Mouse (Mus musculus): Measurements from ENCODE around the gene Syne4. TPM values are rescaled to one million over a fixed set of nuclear protein-coding genes. Genes with fewer than 3 reads are reported as not detected.

Syne4 gene
- polyA plus RNA-seq, 1 experiment from 2014 or later = 13.0 TPM

DNA sequence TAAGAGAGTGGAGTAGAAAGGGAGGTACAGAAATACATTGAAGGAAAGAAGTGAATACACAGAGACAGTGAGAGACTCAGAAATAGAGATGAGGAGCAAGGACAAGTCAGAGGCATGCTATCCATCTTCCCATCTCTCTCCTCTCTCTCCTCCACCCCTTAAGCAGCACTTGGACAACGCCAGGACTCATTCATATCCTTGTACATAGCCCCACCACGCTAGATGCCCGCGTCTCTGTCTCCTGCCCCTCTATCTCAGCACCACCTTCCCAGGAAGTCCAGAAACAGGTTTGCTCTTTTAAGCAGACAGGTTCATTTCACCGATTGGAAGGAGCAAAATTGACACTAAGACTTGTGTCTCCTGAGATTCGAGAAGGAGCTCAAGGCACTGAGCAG lies 48.7 kb downstream of the Syne4 start:
- Histone ChIP-seq H3K27me3 (ENCODE audit: control insufficient read depth, insufficient read depth, low read length) (peaks cover 16% of the 10 kb centered on the region), H3K9me3 (ENCODE audit: control insufficient read depth, low read length) (no peaks in the 10 kb centered on the region), H3K4me1 (ENCODE audit: control insufficient read depth in 2 of 2, insufficient read depth in 2 of 2, low read length in 2 of 2) (peaks cover 2 to 11% of the 10 kb centered on the region in 2 experiments; a peak in 2 of 4 replicates), H3K36me3 (ENCODE audit: control insufficient read depth, insufficient read depth, low read length) (no peaks in the 10 kb centered on the region), H3K27ac (replicated peaks in 1 of 2; ENCODE audit: control insufficient read depth in 1 of 2, insufficient read depth in 1 of 2, low read depth in 2 of 2, low read length in 2 of 2) (no peak overlapping the region), H3K9ac (ENCODE audit: low read length) (peak overlapping the region; percentile 82), H3K4me3 (ENCODE audit: control insufficient read depth in 1 of 2, insufficient read depth in 1 of 2, low read depth in 1 of 2, low read length in 2 of 2) (peak overlapping the region; percentile 49 to 66; a peak in 3 of 4 replicates), H3K4me2 (ENCODE audit: low read length) (peak overlapping the region; percentile 85)
- WGBS = 57% methylated on average over 6 of the region's 6 CpGs
- no peak for ATAC-seq (ENCODE audit: insufficient number of reproducible peaks, insufficient read depth, low FRiP score, low read depth)

DNA sequence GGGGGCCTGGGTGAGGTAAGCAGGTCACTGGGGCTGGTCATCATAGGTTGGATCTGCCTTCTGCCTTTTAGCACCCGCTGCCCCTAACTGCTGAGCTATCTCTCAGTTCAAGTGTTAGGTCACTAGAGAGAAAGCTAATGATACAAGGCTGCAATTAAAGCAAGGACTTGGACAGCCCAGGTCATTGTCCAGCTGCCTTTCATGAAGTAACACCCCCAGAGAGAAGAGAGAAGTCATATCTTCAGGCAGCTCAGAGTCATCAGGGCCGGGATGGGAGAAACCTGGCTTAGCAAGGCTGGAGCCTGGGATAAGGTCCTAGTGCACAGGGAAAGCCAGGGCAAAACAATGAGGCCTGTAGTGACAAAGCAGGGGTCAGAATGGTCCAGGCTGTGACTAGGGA lies 52.9 kb downstream of the Syne4 start:
- ATAC-seq (ENCODE audit: insufficient number of reproducible peaks, insufficient read depth, low FRiP score, low read depth) = no peak
- Histone ChIP-seq H3K4me2 (ENCODE audit: low read length) (no peak overlapping the region), H3K27me3 (ENCODE audit: control insufficient read depth, insufficient read depth, low read length) (peaks cover 18% of the 10 kb centered on the region), H3K36me3 (ENCODE audit: control insufficient read depth, insufficient read depth, low read length) (no peaks in the 10 kb centered on the region), H3K4me3 (ENCODE audit: control insufficient read depth in 1 of 2, insufficient read depth in 1 of 2, low read depth in 1 of 2, low read length in 2 of 2) (no peak overlapping the region), H3K9me3 (ENCODE audit: control insufficient read depth, low read length) (no peaks in the 10 kb centered on the region), H3K9ac (ENCODE audit: low read length) (no peak overlapping the region), H3K4me1 (ENCODE audit: control insufficient read depth in 2 of 2, insufficient read depth in 2 of 2, low read length in 2 of 2) (0 out of 4 replicates have a peak, but pooled peaks cover under 1 to 3% of the 10 kb centered on the region in 2 experiments), H3K27ac (replicated peaks in 1 of 2; ENCODE audit: control insufficient read depth in 1 of 2, insufficient read depth in 1 of 2, low read depth in 2 of 2, low read length in 2 of 2) (no peak overlapping the region)
- WGBS = 57% methylated on average over 2 of the region's 2 CpGs

Other genes starting within 250 kb of the Syne4 start
- gene Zfp82, start 241.9 kb upstream of the Syne4 start, polyA plus RNA-seq (2014; fragmentation: Nextera tagmentation; extraction: Ambion mirVana) = 4.2 and 4.8 TPM in 2 replicates
- gene Gm26920, start 224.4 kb upstream of the Syne4 start, polyA plus RNA-seq (2014; fragmentation: Nextera tagmentation; extraction: Ambion mirVana) = 0.70 TPM in 1 of 2 replicates, not detected in the other
- 5.2 and 6.4 TPM in 2 replicates for gene Zfp566, start 224.3 kb upstream of the Syne4 start, polyA plus RNA-seq (2014; fragmentation: Nextera tagmentation; extraction: Ambion mirVana)
- 85.2 and 91.3 TPM in 2 replicates for gene Zfp260, start 220.0 kb upstream of the Syne4 start, polyA plus RNA-seq (2014; fragmentation: Nextera tagmentation; extraction: Ambion mirVana)
- gene Zfp382, start 192.9 kb upstream of the Syne4 start, polyA plus RNA-seq (2014; fragmentation: Nextera tagmentation; extraction: Ambion mirVana) = 6.4 and 8.5 TPM in 2 replicates
- 7.2 and 9.0 TPM in 2 replicates for gene Zfp146, start 145.1 kb upstream of the Syne4 start, polyA plus RNA-seq (2014; fragmentation: Nextera tagmentation; extraction: Ambion mirVana)
- 544 and 589 TPM in 2 replicates for gene Cox7a1, start 130.7 kb upstream of the Syne4 start, polyA plus RNA-seq (2014; fragmentation: Nextera tagmentation; extraction: Ambion mirVana)
- 63.0 and 73.7 TPM in 2 replicates for gene Capns1, start 116.0 kb upstream of the Syne4 start, polyA plus RNA-seq (2014; fragmentation: Nextera tagmentation; extraction: Ambion mirVana)
- gene Polr2i, start 82.9 kb upstream of the Syne4 start, polyA plus RNA-seq (2014; fragmentation: Nextera tagmentation; extraction: Ambion mirVana) = 126 and 145 TPM in 2 replicates
- gene Tbcb, start 82.5 kb upstream of the Syne4 start, polyA plus RNA-seq (2014; fragmentation: Nextera tagmentation; extraction: Ambion mirVana) = 137 and 144 TPM in 2 replicates
- not detected in 2 replicates for gene Ovol3, start 79.1 kb upstream of the Syne4 start, polyA plus RNA-seq (2014; fragmentation: Nextera tagmentation; extraction: Ambion mirVana)
- 0.35 and 0.72 TPM in 2 replicates for gene Thap8, start 34.7 kb upstream of the Syne4 start, polyA plus RNA-seq (2014; fragmentation: Nextera tagmentation; extraction: Ambion mirVana)
- 8.7 and 9.4 TPM in 2 replicates for gene Wdr62, start 34.4 kb upstream of the Syne4 start, polyA plus RNA-seq (2014; fragmentation: Nextera tagmentation; extraction: Ambion mirVana)
- 10.1 and 12.8 TPM in 2 replicates for gene Clip3, start 23.1 kb upstream of the Syne4 start, polyA plus RNA-seq (2014; fragmentation: Nextera tagmentation; extraction: Ambion mirVana)
- gene Alkbh6, start 6.1 kb upstream of the Syne4 start, polyA plus RNA-seq (2014; fragmentation: Nextera tagmentation; extraction: Ambion mirVana) = 68.9 and 70.6 TPM in 2 replicates
- not detected in 2 replicates for gene E130208F15Rik, start 6.9 kb downstream of the Syne4 start, polyA plus RNA-seq (2014; fragmentation: Nextera tagmentation; extraction: Ambion mirVana)
- gene Sdhaf1, start 9.1 kb downstream of the Syne4 start, polyA plus RNA-seq (2014; fragmentation: Nextera tagmentation; extraction: Ambion mirVana) = 17.9 and 18.7 TPM in 2 replicates
- 0.86 and 1.3 TPM in 2 replicates for gene Lrfn3, start 48.0 kb downstream of the Syne4 start, polyA plus RNA-seq (2014; fragmentation: Nextera tagmentation; extraction: Ambion mirVana)
- gene Tyrobp, start 99.0 kb downstream of the Syne4 start, polyA plus RNA-seq (2014; fragmentation: Nextera tagmentation; extraction: Ambion mirVana) = 37.1 and 44.5 TPM in 2 replicates
- gene Hcst, start 105.0 kb downstream of the Syne4 start, polyA plus RNA-seq (2014; fragmentation: Nextera tagmentation; extraction: Ambion mirVana) = 0.54 and 0.89 TPM in 2 replicates
- 1.00 and 1.1 TPM in 2 replicates for gene Nfkbid, start 106.9 kb downstream of the Syne4 start, polyA plus RNA-seq (2014; fragmentation: Nextera tagmentation; extraction: Ambion mirVana)
- gene Aplp1, start 130.7 kb downstream of the Syne4 start, polyA plus RNA-seq (2014; fragmentation: Nextera tagmentation; extraction: Ambion mirVana) = 14.7 and 21.2 TPM in 2 replicates
- 0.05 and 0.26 TPM in 2 replicates for gene Kirrel2, start 142.9 kb downstream of the Syne4 start, polyA plus RNA-seq (2014; fragmentation: Nextera tagmentation; extraction: Ambion mirVana)
- gene Nphs1, start 143.5 kb downstream of the Syne4 start, polyA plus RNA-seq (2014; fragmentation: Nextera tagmentation; extraction: Ambion mirVana) = 0.08 and 0.14 TPM in 2 replicates
- gene Prodh2, start 178.8 kb downstream of the Syne4 start, polyA plus RNA-seq (2014; fragmentation: Nextera tagmentation; extraction: Ambion mirVana) = not detected in 2 replicates
- 7.2 and 9.0 TPM in 2 replicates for gene Arhgap33, start 220.3 kb downstream of the Syne4 start, polyA plus RNA-seq (2014; fragmentation: Nextera tagmentation; extraction: Ambion mirVana)
- 141 and 155 TPM in 2 replicates for gene Hspb6, start 237.4 kb downstream of the Syne4 start, polyA plus RNA-seq (2014; fragmentation: Nextera tagmentation; extraction: Ambion mirVana)
- gene Proser3, start 237.5 kb downstream of the Syne4 start, polyA plus RNA-seq (2014; fragmentation: Nextera tagmentation; extraction: Ambion mirVana) = 11.0 and 11.6 TPM in 2 replicates
- 27.4 and 31.3 TPM in 2 replicates for gene Lin37, start 245.0 kb downstream of the Syne4 start, polyA plus RNA-seq (2014; fragmentation: Nextera tagmentation; extraction: Ambion mirVana)
- 110 and 115 TPM in 2 replicates for gene U2af1l4, start 248.5 kb downstream of the Syne4 start, polyA plus RNA-seq (2014; fragmentation: Nextera tagmentation; extraction: Ambion mirVana)
- 5.0 and 5.3 TPM in 2 replicates for gene Gm49396, start 248.5 kb downstream of the Syne4 start, polyA plus RNA-seq (2014; fragmentation: Nextera tagmentation; extraction: Ambion mirVana)
- gene Psenen, start 248.8 kb downstream of the Syne4 start, polyA plus RNA-seq (2014; fragmentation: Nextera tagmentation; extraction: Ambion mirVana) = 101 and 107 TPM in 2 replicates